Mouse (Mus musculus) midbrain, embryonic 13.5 days (tissue): ENCODE measurements around the gene Ism1. TPM values are rescaled to one million over a fixed set of nuclear protein-coding genes. Genes with fewer than 3 reads are reported as not detected.

ENCODE experiments used
- ATAC-seq: fragments of 200-750 bp; cut with Nextera tagmentation; 2 replicates; pipeline ENCODE4 v1.8.0; 2017; ENCODE audit warnings: mild to moderate bottlenecking, moderate TSS enrichment, moderate library complexity
- H3K27ac ChIP-seq: fragments of 300-500 bp; sonication (generic); 2 replicates; pipeline ENCODE4 v1.5.1; 2015; ENCODE audit warnings: inconsistent platforms, mild to moderate bottlenecking, moderate library complexity
- H3K27me3 ChIP-seq: fragments of 300-500 bp; sonication (generic); 2 replicates; pipeline ENCODE4 v1.6.1; 2015; ENCODE audit warnings: mild to moderate bottlenecking, inconsistent platforms
- H3K36me3 ChIP-seq: fragments of 300-500 bp; sonication (generic); 2 replicates; pipeline ENCODE4 v1.6.1; 2015; ENCODE audit warnings: mild to moderate bottlenecking, inconsistent platforms
- H3K4me1 ChIP-seq: fragments of 300-500 bp; sonication (generic); replicated peaks from 2 replicates; pipeline ENCODE4 v1.6.1; 2015; ENCODE audit warnings: inconsistent platforms
- H3K4me2 ChIP-seq: fragments of 300-500 bp; sonication (generic); replicated peaks from 2 replicates; pipeline ENCODE4 v1.6.1; 2015; ENCODE audit warnings: moderate library complexity, mild to moderate bottlenecking, inconsistent platforms
- H3K4me3 ChIP-seq: fragments of 300-500 bp; sonication (generic); replicated peaks from 2 replicates; pipeline ENCODE4 v1.5.1; 2015; ENCODE audit warnings: mild to moderate bottlenecking, inconsistent platforms
- H3K9ac ChIP-seq: fragments of 300-500 bp; sonication (generic); replicated peaks from 2 replicates; pipeline ENCODE4 v1.6.1; 2015; ENCODE audit warnings: mild to moderate bottlenecking, inconsistent platforms
- H3K9me3 ChIP-seq: fragments of 300-500 bp; sonication (generic); 2 replicates; pipeline ENCODE4 v1.6.1; 2016; ENCODE audit warnings: mild to moderate bottlenecking, inconsistent platforms
- WGBS: fragments of 180-500 bp; shearing (Covaris S2); methylation state at CpG from one replicate; pipeline ENCODE4 v1.1.7; 2015; 5-methylcytosine and 5-hydroxymethylcytosine counted together
- polyA plus RNA-seq: library from polyadenylated mRNA; unstranded; fragments of >200 nt; fragmentation: Nextera tagmentation; extraction: Ambion mirVana; gene quantifications from 2 replicates; pipeline ENCODE4 v1.2.1, GENCODE M21; 2015

Gene Ism1
- 0.36 and 0.50 TPM in 2 replicates for polyA plus RNA-seq

GRCm38 (mm10) chr2:139677809-139678274, at the start of gene Ism1:
TSS of gene Ism1 (plus strand) at chr2:139678178.
- Histone ChIP-seq H3K4me3 (peak within 1 kb of the TSS; percentile 97), H3K4me1 (peaks cover 22% of the 10 kb centered on the region), H3K9me3 (no peaks in the 10 kb centered on the region), H3K36me3 (no peaks in the 10 kb centered on the region), H3K9ac (peak within 1 kb of the TSS; percentile 87), H3K27ac (peak within 1 kb of the TSS; percentile 67), H3K4me2 (peak within 1 kb of the TSS; percentile 100), H3K27me3 (peaks cover 30% of the 10 kb centered on the region)
- 0% methylated on average over 31 of the region's 39 CpGs for WGBS
- peak; percentile 82 for ATAC-seq

DNA sequence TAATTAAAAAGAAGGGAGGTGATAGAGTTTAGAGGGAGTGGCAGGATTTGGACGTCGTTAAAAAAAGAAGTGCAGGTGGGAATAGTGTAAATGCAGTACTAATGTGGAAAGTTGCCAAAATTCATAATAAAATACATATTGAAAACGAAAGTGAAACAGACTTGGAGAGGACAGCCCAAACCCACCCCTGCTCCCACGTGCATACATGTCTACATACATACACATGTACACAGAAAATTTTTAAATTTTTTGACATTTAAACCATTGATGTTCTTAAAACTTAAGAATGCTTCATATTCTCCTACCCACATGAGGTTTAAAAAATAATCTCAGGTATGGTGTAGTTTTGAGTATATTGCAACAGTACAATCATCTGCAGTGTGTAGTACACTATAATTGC, 49.2 kb upstream of the Ism1 start:
- Histone ChIP-seq H3K36me3 (no peaks in the 10 kb centered on the region), H3K4me2 (no peak overlapping the region), H3K4me3 (no peak overlapping the region), H3K4me1 (no peaks in the 10 kb centered on the region), H3K9me3 (no peaks in the 10 kb centered on the region), H3K9ac (no peak overlapping the region), H3K27ac (no peak overlapping the region), H3K27me3 (no peaks in the 10 kb centered on the region)
- WGBS: 81% methylated on average over 4 of the region's 4 CpGs
- no peak for ATAC-seq

GRCm38 (mm10) chr2:139629653-139630052, 48.3 kb upstream of the Ism1 start:
- no peaks in the 10 kb centered on the region for H3K36me3 ChIP-seq
- H3K9me3 ChIP-seq: no peaks in the 10 kb centered on the region
- WGBS: 74% methylated on average over 3 of the region's 3 CpGs
- no peak overlapping the region for H3K4me3 ChIP-seq
- H3K4me2 ChIP-seq: no peak overlapping the region
- H3K27ac ChIP-seq: no peak overlapping the region
- ATAC-seq: no peak
- H3K9ac ChIP-seq: no peak overlapping the region
- H3K27me3 ChIP-seq: no peaks in the 10 kb centered on the region
- H3K4me1 ChIP-seq: no peaks in the 10 kb centered on the region

- Histone ChIP-seq H3K27ac (no peak overlapping the region), H3K4me3 (no peak overlapping the region), H3K9me3 (no peaks in the 10 kb centered on the region), H3K9ac (no peak overlapping the region), H3K4me2 (no peak overlapping the region), H3K36me3 (no peaks in the 10 kb centered on the region), H3K4me1 (no peaks in the 10 kb centered on the region), H3K27me3 (no peaks in the 10 kb centered on the region)
- WGBS: 82% methylated on average over 4 of the region's 4 CpGs
- ATAC-seq: no peak
These were observed 43.5 kb upstream of the Ism1 start for GRCm38 (mm10) chr2:139634506-139634905.

- H3K27ac ChIP-seq: no peak overlapping the region
- ATAC-seq: no peak
- H3K9ac ChIP-seq: no peak overlapping the region
- no peaks in the 10 kb centered on the region for H3K9me3 ChIP-seq
- H3K4me2 ChIP-seq: no peak overlapping the region
- H3K27me3 ChIP-seq: no peaks in the 10 kb centered on the region
- 78% methylated on average over 2 of the region's 2 CpGs for WGBS
- H3K4me1 ChIP-seq: no peaks in the 10 kb centered on the region
- H3K36me3 ChIP-seq: no peaks in the 10 kb centered on the region
- H3K4me3 ChIP-seq: no peak overlapping the region
These were observed 40.1 kb upstream of the Ism1 start for GRCm38 (mm10) chr2:139637861-139638260.

DNA sequence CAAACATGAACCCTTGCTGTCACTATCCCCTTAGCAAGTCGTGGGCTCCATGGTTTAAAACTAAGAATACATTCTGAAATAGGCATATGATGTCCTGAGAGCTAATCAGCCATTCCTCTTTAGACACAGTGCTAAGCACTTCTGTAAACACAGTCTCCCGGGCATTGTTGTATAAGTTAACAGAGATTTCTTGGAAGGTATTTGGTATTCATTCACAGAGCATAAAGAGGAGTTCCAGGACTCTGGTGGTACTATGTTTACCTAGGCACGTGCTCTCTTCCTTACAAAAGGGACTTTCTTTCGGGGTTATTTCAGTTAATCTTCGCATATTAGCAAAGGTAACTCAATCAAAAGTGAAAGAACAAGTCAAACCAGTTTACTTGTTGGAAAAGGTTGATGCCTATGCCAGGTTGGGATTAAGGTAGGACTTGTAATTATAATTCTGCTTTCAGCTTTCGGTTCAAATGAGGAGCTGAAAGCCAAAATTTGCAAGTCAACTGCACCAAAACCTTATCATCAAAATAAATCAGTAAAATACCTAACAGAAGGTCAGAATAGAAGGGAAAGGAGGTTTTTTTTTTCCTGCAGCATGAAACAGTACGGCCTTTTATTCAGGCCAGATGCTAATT, 36.1 kb upstream of the Ism1 start:
- no peaks in the 10 kb centered on the region for H3K9me3 ChIP-seq
- H3K27ac ChIP-seq: no peak overlapping the region
- H3K4me2 ChIP-seq: no peak overlapping the region
- 36% methylated on average over 7 of the region's 7 CpGs for WGBS
- no peak overlapping the region for H3K9ac ChIP-seq
- H3K4me3 ChIP-seq: no peak overlapping the region
- H3K4me1 ChIP-seq: no peaks in the 10 kb centered on the region
- 0 out of 2 replicates have a peak, but pooled peaks have one; percentile 40 for ATAC-seq
- H3K27me3 ChIP-seq: no peaks in the 10 kb centered on the region
- H3K36me3 ChIP-seq: no peaks in the 10 kb centered on the region

- H3K9me3 ChIP-seq: no peaks in the 10 kb centered on the region
- H3K4me3 ChIP-seq: no peak overlapping the region
- H3K4me1 ChIP-seq: no peaks in the 10 kb centered on the region
- H3K9ac ChIP-seq: no peak overlapping the region
- WGBS: 89% methylated on average over 3 of the region's 3 CpGs
- H3K36me3 ChIP-seq: no peaks in the 10 kb centered on the region
- no peak for ATAC-seq
- H3K4me2 ChIP-seq: no peak overlapping the region
- no peaks in the 10 kb centered on the region for H3K27me3 ChIP-seq
- H3K27ac ChIP-seq: no peak overlapping the region
These were observed 28.5 kb upstream of the Ism1 start for GRCm38 (mm10) chr2:139649518-139649917.

DNA sequence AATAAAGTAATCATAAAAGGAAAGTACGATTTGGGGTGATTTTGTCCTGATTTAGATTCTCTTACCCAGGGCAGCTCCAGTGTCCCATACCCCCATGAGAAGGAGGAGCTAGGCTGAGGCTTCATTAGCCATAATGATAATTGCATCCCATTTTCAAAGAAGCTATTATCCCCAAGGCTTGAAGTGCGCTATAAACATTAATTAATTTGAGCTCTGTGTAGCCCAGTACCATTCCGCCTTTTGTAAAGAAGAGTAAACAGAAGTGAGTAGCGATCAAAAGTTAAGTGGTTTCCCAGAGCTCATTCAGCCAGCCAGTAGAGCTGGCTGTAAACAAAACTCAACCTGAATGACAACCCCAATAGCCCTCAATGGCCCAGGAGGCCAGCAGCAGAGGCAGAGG, 21.2 kb upstream of the Ism1 start:
- Histone ChIP-seq H3K36me3 (no peaks in the 10 kb centered on the region), H3K4me1 (no peaks in the 10 kb centered on the region), H3K4me3 (no peak overlapping the region), H3K27me3 (no peaks in the 10 kb centered on the region), H3K9me3 (no peaks in the 10 kb centered on the region), H3K4me2 (no peak overlapping the region), H3K9ac (no peak overlapping the region), H3K27ac (no peak overlapping the region)
- ATAC-seq: no peak
- 64% methylated on average over 4 of the region's 4 CpGs for WGBS

DNA sequence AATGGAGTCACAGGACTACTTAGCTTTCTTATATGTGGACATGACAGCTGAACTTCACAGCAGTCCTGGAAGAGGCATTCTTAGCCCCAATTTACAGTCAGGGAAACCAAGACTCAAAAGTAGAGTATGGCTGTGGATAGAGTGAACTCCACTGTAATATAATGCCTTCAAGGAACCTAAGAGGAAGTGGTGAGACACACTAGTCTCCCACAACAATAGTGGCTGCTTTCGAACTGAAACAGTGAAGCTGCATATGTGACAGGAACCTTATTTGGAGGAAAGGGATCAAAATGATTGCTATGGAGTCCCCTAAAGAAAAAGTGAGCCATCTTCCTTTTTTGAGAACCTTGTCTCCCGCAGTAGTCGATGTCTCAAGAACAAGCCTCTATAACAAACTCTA, 6.1 kb upstream of the Ism1 start:
- Histone ChIP-seq H3K27ac (no peak overlapping the region), H3K36me3 (no peaks in the 10 kb centered on the region), H3K4me1 (peaks cover 9% of the 10 kb centered on the region), H3K4me2 (no peak overlapping the region), H3K27me3 (peaks cover 18% of the 10 kb centered on the region), H3K9ac (no peak overlapping the region), H3K4me3 (no peak overlapping the region), H3K9me3 (no peaks in the 10 kb centered on the region)
- ATAC-seq: no peak
- 88% methylated on average over 3 of the region's 3 CpGs for WGBS

GRCm38 (mm10) chr2:139672371-139672770, 5.6 kb upstream of the Ism1 start:
- Histone ChIP-seq H3K27me3 (peaks cover 18% of the 10 kb centered on the region), H3K9me3 (no peaks in the 10 kb centered on the region), H3K9ac (no peak overlapping the region), H3K4me1 (peaks cover 14% of the 10 kb centered on the region), H3K4me2 (no peak overlapping the region), H3K27ac (no peak overlapping the region), H3K4me3 (no peak overlapping the region), H3K36me3 (no peaks in the 10 kb centered on the region)
- 59% methylated on average over 2 of the region's 2 CpGs for WGBS
- no peak for ATAC-seq

DNA sequence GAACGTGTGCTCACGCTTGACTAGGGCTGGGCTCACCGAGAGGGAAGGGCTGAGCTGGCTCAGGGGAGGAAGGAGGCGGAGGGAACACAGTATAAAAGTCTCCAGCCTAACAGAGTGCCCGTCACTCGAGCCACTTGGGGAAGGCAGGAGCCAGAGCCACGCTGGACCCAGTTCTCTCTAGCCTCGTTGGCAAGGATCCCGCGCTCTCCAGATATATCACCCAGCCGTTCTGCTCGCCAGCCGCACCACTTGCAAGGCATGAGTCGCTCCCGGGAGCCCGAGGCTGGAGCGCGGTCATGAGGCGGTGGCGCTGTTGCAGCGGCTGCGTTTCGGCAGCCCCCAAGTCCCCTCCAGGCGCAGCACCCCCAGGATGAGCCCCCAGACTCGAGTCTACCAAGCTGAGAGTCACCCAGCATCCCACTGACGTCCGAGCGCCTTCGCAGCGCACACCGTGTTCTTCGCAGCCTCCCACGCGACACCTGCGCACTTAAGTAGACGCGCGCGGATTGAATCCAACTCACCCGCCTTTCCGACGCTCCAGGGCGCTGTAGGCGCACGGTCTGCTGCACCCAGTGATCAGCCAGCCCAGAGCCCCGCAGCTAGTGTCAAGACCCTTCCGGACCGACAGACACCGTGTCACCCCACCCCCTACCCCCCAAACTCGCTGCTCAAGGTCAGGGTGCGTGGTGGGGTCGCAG, 764 bp upstream of the Ism1 start:
- Histone ChIP-seq H3K4me3 (peak overlapping the region; percentile 97), H3K4me2 (peak overlapping the region; percentile 100), H3K4me1 (peaks cover 22% of the 10 kb centered on the region), H3K27ac (no peak overlapping the region), H3K9ac (peak overlapping the region; percentile 87), H3K9me3 (no peaks in the 10 kb centered on the region), H3K36me3 (no peaks in the 10 kb centered on the region), H3K27me3 (peaks cover 30% of the 10 kb centered on the region)
- WGBS: under 1% methylated on average over 52 of the region's 52 CpGs
- ATAC-seq: peak; percentile 62

DNA sequence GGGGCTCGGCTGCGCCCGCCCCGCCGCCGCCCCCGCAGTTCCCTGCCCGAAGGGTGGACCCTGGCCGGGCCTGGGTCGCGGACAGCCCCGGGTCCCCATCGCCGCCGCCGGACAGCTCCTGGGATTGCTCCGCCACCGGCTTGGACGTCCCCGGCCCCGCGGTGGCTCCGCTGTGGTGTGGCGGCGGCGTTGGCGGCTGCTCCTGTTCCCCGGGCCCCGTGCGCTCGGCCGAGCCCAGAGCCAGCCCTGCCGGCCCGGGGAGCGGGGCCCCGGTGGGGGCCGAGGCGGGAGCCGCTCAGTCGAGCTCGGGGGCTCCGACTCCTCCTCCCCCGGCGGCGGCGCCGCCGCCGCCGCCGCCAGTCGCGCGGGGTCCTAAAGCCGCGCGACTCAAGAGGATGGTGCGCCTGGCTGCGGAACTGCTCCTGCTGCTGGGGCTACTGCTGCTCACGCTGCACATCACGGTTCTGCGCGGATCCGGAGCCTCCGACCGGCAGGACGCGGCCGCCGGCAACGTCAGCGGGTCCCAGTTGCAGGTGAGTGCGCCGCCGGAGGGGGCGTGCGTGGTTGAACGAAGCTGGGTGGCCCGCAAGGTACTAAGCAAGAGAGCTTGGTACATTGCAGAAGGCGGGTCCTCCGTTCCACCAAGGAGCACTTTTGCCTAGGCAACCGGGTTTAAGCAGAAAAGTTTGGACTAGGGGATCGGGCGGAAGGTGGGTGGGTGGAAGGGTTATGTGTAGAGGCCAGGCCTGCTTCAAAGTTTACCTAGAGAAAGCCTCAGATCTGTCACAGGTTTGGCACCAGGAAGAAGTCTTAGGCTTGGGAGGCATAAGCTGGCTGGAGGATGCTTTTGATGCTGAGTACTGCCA, 530 bp downstream of the Ism1 start:
- H3K4me3 ChIP-seq: peak overlapping the region; percentile 97
- no peaks in the 10 kb centered on the region for H3K9me3 ChIP-seq
- WGBS: under 1% methylated on average over 68 of the region's 84 CpGs
- H3K27ac ChIP-seq: peak overlapping the region; percentile 67
- H3K9ac ChIP-seq: peak overlapping the region; percentile 87
- peaks cover 30% of the 10 kb centered on the region for H3K27me3 ChIP-seq
- H3K4me1 ChIP-seq: peaks cover 22% of the 10 kb centered on the region
- H3K4me2 ChIP-seq: peak overlapping the region; percentile 100
- ATAC-seq: peak; percentile 93
- H3K36me3 ChIP-seq: no peaks in the 10 kb centered on the region
